Mouse (Mus musculus) heart, postnatal 0 days (tissue): ENCODE data around the gene Pcbp3.

Source experiments
- CTCF ChIP-seq: IDR thresholded peaks from 2 replicates; pipeline ENCODE4 v1.5.1; 2016; ENCODE audit warnings: antibody characterized with exemption, control low read depth, low read depth
- EP300 ChIP-seq: IDR thresholded peaks from 2 replicates; pipeline ENCODE4 v1.6.1; 2016; ENCODE audit warnings: antibody characterized with exemption, low read depth

DNA sequence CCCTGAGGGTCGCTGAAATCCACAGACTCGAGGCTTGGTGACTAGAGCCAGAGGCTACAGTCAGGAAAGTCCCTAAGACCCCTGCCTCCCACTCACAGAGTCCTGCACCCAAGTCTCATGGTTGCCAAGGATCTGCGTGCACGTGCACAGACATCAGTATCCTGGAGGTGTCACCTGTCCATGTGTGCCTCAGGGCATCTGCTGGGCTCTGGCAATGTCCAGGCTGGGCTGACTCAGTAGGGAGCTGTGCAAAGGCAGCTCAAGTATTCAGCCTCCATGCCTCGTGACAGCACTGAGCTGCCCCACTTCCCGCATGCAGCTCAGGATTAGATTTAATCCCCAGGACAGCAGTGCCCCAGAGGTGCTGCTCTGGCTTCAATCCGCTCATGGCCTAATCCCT is 145.3 kb downstream of the Pcbp3 start:
- TF ChIP-seq CTCF (no peak), EP300 (no peak)
